Mouse (Mus musculus) T-helper 1 cell (primary cell): ENCODE data around the gene Pde4b.

Experiments used
- in situ Hi-C: fragments of 300-600 bp; cut with MboI, MseI; formaldehyde crosslinking; loops from one replicate; pipeline ENCODE4 v1.15.1; 2025; ENCODE audit warnings: high pct_unique_total_duplicates

Gene Pde4b

DNA sequence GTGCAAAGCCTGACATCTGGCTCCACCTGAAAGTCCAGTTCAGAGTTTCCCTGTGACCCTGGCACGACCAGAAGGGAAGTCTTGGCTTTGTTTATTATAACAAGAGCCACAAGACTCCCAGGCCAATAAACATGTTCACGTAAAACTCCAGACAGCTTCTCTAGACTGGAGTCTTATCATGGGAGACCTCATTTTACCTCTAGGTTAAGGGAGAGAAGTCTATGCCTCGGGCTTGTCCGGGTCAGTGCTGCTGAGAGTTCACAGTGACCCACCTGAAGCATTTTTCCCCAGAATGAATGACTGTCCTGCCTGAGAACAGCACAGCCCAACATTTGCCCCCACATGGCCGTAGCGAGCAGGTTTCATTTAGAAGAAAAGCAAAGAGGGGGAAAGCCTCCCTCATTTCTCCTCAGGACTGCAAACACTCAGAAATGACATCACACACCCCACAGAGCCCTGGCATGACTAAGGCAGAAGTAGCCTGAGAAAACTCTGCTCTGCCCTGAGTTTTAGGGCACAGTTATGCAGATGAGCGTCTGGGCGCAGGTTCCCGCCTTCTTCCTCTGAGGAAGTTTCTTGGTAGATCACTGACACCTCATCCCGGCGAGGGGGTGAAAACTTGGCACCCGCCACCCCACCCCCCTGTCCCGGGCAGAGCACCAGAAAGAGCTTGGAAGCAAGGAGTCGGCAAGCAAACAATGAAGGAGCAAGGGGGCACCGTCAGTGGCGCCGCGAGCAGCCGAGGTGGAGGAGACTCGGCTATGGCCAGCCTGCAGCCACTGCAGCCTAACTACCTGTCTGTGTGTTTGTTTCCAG is 482.8 kb downstream of the Pde4b start:
- in situ Hi-C loops, result loop anchor here (5.0 kb wide), 1 partner anchor 53 kb away; no protein-coding TSS in a partner anchor

DNA sequence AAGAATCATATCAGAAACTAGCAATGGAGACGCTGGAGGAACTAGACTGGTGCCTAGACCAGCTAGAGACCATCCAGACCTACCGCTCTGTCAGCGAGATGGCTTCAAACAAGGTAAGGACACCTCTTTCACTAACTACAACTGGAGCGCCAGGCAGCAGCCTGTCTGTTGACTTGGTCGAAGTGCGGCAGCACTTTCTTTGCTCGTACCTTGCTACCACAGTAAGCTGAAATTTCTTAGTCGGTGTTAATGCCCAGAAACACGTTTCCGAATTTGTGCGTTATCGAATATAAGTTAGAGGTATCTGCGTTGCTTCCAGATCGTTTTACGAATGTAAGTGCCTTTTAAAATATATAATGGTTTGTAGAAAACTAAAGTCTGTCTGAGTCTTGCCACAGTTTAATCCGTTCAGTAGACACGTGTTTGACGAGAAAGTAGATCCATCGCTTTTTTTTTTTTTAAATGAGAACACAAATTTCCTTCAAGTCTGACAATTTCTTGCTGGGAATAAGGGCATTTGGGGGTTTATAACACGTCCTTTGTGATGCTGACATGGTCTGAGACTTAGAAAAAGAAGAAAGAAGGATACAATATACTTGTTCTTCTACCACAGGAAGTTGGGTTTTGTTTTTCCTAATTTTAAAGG is 483.5 kb downstream of the Pde4b start:
- in situ Hi-C loops, result no loop called here

DNA sequence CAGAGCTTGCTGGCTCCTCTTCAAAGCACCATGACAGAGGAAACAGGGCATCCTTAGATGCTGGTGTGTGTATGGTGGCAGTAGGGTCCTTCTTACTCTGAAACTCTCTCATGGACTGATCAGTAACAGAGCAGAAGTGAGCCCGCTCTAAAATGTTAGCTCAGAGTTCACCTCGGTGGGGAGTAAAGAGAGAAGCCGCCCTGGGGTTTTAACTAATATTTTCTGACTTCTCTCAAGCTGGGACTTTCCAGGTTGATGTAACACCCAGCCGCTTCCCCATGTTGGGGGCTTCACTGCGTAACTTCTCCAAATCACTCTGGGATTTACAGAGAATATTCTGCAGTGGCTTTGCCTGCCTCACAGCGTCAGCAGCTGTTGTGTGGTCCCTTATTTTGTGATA is 484.7 kb downstream of the Pde4b start:
- in situ Hi-C loops, result no loop called here

DNA sequence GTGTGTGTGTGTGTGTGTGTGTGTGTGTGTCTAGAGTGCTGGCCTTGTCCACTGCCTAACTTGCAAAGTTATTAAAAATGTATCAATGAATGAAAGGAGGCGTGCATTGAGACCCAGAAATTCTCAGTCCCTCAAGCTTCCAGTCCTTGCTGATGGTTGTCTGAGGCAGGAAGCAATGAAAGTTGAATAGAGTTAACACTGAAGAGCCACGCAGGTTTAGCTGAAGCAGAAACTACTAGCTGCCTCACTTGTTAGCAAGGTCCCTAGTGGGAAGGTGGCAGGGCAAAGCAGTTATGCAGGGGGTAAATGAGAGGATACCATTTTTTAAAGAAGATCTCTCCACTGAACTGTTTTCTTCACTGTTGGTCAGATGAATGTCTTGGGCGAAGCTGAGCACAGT is 485.2 kb downstream of the Pde4b start:
- in situ Hi-C loops, result no loop called here

DNA sequence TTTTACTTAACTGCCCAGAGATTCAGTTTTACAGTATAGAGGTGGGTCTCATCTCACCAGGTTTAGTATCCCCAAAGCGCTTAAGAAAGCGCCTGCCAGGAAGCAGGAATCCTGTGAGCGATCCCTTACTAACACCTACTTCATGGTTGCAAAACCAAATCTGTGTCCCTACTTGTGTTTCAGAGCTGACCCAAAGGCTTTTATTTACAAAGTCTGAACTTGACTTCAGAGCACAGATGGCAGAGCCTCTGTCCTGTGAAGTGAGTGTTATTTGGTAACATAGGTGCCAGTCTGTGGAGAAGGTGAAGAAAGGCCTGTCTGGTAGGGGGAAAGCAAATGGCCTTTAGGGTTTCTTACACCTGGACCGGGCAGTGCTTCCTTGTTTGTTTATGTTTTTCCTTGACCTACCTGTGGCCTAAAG is 486.0 kb downstream of the Pde4b start:
- in situ Hi-C loops, result no loop called here

DNA sequence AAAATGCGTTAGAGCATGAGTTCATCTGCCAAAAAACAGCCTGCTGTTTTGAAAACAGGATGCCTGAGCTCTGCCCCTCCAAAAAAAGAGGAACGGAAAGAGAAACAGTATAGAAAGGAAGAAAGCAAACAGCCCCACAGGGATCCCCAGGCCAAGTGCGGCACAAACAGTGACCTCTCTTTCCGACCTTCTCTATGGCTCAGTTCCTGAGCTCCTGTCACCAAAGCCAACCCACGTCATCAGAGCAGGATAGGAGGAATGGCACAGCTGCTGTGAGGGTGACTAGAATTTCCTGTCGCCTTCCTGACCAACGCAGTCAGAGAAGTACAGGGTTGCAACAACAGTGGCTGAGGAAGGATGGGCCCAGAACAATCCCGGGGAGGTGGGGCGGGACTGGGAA is 486.9 kb downstream of the Pde4b start:
- in situ Hi-C loops, result no loop called here

DNA sequence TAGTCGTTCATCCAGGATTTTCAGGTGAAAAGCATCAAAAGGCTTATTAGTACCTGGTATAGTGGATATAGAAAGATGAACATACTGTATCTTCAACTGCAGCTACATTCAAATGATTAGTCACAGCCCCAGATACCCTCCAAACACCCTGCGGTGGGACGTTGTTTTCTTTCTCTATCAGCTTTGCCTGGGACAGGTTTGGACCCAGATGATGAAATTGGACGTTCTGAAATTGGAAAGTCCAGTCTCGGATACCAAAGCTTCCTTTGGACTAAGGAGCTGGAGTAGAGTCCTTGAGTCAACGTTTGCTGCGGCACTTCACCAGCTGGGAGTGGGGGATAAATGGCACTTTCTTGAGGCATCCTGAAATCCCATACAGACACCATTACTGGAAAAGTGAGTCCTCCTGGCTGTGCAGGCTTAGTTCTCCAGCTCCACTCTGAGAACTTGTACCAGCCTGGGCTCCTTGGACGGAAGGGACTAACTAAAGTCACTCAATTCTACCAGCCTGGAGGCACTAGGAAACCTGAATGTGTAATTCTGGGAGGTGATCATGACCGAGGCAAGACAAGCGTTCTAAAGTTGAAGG is 487.4 kb downstream of the Pde4b start:
- in situ Hi-C loops, result no loop called here

DNA sequence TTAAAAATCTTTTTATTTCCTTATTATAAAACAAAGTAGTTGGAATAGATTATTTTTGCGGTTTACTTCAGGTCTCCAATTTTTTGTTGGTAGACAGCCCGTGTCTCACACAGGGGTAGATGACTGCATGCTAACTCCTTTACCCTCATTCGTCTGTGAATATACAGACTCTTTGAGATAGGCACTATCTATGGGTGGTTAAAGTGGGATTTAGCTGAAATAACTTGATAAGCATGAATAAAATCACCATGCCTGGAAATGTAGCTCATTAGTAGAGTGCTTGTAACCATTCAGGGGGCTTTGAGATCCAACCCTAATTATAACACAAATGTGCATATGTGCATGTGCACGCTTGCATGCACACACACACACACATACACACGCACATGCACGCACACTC is 488.8 kb downstream of the Pde4b start:
- in situ Hi-C loops, result no loop called here

DNA sequence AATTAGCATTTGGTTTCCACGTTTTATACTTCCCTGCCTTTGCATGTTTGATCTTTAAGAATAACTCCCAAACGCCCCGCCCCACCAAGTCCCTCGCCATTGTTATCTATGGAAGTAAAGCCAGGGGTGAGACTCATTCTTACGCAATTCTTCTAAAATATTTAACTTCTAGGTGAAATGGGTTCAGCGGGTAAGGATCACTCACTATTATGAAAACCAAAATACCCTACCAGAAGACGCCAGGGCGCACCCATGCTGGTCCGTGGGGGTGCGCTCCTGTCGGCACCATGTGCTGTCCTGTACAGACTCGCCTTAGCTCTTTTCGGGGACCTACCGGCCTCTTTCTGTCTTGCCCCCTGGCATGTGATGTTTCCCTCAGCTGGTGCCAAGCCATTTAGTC is 490.3 kb downstream of the Pde4b start:
- in situ Hi-C loops, result no loop called here

DNA sequence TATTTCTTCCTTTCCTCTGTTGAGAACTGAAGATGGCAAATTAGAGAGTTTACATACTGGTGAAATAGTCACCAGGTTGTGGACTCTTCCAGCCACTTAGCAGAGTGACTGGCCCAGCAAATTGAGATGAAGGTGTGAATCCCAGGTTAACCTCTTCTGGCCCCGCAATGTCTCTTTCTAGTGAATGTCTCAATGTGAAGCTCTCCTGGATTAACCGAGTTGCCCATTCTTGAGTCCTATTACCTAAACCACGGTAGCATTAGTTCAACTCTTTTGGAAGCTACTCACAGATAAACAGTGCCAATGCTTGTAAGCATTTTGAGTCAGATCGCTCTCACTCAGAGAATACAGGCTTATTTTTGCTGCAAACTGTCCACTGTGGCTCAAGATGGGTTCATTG is 491.7 kb downstream of the Pde4b start:
- in situ Hi-C loops, result no loop called here

DNA sequence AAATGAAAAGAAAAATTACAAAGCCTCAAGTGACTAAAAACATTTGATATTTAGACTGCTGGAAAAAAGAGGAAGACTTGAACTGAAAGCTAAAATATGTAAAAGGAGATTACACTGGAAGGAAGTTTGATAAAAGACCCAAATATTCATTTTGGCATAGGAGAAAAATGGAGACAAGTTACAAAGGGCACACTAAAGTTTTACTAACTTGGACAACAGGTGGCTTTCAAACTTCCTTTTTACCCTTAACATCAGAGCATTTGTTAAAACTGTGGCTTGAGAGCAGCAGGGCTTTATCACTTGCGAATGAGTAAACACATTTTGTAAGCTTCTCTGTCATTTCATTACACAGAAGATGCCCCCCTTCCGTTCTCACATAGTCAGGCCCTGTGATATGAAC is 492.4 kb downstream of the Pde4b start:
- in situ Hi-C loops, result no loop called here

DNA sequence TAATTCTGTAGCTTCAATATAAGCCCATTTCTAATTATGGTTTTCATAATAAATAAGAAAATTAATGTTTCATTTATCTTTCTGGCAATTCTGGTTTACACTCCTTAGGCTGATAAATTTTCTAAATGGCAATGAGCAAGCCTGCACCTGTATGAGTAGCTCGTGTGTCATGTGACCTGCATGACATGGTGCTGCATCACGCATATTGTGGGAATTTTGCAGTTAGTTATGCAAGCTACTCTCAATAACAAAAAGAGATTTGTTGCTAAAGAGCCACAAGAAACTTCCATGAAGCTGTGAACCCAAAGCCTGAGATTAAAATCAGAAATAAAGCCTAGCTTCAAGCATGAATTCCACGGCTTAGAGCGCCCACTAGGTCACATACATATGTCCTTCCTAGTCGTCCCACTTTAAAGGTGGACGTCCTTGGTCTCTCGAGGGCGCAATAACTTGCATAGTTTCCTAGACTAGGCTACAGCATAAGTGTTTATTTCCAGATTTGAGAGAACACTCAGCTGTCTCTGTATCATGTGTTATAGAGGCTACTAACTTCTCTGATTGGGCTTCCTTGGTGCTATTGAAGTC is 494.9 kb downstream of the Pde4b start:
- in situ Hi-C loops, result no loop called here

DNA sequence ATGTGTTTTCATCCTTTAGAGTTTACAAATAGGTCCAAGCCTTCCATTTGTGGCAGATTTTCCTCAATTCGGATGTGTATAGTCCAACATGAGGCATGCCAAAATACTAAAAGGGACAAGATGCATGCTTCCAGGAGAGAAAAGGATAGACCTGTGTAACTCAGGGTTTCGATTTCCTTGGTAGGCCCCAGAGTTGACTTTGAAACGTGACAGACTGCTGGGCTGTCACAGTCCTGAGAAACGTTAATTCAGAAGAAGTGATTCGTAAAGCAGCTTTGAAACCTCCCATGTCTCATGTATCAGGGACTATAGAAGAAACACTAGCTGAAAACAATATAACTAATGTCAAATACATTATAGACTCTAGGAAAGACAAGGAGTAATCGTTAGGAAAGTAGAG is 495.6 kb downstream of the Pde4b start:
- in situ Hi-C loops, result no loop called here

DNA sequence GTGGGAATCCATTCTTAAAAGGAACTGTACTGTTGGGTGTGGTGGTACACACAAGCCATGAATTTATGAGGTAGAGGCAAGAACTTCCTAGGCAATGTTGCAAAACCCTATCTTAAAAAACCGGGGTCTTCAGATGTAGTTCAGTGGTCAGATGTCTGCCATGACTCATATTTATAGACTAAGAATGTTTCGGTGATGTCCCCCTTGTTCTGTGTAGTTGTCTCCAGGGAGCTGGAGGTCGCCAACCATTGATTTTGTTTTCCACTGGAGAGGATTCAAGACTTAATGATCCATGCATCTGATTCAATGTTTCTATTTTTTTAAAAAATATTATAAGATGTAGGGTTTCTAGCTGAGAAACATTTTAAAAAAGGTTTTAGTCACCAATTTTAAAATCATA is 496.1 kb downstream of the Pde4b start:
- in situ Hi-C loops, result no loop called here

DNA sequence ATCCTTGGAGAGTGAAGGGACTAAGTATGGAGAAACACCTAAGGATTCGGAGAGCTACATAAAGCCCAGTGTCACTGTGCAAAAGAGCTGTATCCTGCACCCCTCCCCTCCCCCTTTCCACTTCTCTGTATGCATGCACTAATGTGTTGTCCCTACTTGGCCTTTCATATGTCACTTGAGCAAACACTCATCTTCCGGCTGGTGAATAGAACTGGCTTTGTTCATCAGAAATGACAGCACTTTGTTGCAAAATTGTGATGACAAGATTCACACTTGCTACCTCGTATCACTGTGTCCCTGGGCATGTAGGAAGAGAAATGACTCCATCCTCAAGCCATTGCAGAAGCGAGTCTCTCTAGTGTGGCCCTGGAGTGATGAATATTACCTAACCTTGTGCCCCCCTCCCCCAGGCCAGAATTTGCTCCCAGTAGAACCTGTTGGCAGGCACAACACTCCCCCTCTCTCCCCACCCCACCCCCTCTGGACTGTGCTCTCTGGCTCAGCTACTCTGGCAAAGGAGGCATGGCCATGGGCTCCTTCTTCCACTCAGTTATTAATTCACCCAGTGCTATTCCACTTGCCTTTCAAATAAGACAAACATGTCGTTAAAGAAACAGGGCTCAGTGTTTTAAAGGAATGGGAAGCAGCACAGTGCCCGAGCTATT is 497.4 kb downstream of the Pde4b start:
- in situ Hi-C loops, result no loop called here

DNA sequence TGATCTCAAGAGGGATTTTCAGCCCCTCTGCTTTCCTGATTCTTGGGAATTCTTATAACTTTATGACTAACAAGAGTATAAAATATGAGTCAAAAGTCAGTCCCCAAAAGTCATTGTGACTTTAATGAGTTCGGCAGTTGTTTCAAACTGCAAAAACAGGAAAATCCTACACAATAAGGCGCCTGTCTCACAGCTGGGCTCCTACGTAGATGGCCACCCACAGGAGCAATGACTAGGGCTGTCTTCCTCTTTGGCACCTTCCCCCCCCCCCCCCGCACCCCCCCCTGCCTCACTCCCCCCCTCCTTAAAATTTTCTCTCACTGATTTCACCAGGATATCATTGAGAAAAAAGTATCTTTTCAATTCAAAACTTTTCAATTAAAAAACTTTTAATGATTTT is 498.2 kb downstream of the Pde4b start:
- in situ Hi-C loops, result no loop called here

DNA sequence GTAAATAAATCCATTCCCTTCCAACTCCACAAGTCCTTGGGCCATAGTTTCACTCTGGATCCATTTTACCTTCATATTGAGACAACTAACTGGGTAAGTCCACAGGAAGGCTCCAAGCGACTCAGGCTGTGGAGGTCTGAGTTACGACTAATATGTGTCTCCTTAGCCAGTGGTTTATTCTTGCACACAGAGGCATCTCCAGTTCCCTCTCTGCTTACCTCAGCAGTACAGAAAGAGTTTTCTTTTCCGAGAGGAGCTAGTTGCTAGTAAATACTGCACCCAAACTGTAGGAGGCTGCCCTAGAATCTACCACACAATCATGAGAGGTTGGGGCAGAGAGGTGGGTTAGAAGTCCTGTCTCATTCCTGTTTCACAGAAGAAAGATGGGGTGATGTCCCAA is 499.4 kb downstream of the Pde4b start:
- in situ Hi-C loops, result no loop called here

DNA sequence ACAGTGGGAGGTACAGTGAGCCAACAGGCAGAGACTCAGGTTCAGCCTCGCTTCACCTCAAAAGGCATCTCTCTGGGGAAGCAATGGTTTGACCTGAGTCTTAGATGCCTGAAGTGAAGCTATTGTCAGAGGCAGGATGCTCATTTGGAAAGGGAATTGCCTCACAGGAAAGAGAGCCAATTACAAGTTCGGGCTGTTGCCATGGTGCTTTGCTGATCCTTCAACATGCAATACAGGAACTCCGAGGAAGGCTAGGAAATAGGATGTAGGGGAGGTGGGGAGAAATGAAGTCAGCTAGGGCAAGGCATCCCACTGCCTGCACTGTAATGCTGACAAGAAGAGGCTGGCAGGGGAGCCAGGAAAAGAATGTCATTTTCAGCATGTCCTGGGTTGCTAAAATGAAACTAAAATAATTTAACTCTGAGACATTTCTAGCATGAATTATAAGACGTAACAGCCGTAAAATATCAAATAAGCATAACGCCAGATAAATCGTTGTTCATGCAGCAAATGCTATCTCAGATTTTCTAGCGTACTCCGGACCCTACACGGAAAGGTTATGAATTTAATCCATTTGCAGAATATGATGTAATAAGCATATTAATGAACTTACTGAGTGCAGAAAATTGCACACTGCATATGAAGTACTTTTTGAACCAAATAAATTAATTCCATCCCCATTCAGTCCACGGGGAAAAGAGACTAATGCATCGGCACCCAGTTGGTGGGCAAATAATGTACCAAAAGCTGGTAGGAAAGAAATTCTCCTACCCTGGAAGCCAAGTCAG is 501.5 kb downstream of the Pde4b start:
- in situ Hi-C loops, result no loop called here

DNA sequence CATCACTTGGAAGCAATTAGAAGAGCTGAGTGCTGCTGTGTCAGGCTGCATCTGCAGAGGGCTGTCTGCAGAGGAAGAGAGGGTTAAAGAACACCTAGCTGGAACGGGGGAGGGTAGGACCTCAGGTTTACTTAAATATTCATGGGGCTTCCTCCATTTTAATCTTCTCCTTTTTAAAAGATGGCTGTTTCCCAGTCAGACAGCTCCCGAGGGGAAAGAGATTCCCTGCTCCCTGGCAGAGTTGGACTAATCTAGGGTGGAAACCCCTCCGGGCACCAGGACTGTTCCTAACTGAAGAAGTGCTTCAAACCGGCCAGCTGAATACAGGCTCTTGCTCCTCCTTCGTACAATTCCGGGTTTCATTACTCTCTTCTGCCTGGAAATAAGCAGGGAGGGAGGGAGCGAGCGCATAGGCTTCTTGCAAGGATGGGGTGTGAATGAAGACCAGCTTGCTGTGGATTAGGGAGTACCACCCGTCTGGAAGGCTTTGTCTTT is 502.2 kb downstream of the Pde4b start:
- in situ Hi-C loops, result no loop called here

DNA sequence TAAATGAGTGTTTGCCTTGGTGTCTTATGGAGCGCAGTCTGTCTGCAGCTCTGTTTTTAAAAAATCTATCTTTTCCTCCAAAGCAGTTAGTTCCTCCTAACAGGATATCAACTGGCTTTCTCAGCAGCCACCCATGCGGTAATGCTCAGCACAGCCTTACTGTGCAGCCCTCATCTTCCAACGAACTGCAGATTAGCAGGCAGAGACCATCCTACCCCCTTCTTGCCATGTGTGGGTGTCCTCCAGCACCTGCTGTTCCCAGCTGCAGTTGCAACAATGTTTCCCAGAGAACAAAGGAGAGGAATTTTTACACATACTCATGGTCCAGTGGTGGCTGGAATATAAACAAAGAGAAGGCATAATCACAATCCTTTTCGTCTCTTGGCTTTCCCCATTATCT is 504.5 kb downstream of the Pde4b start:
- in situ Hi-C loops, result no loop called here

DNA sequence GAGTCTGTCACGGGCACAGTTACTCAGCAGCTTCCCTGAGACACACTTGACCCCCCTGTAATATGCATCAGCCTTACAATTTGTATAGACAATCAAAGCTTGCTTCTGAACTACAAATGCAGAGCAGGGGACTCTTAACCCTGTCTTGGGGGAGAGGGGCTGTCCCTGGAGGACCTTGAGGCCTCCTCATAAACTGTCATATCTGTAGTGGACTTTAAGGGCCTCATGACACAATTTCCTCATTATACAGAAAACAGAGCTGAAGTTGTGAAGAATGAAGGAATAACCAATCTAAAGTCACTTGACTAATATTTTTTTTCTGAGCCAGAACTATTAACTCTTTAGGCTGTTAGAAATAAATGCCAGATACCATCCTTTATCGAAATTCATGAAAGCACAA is 505.2 kb downstream of the Pde4b start:
- in situ Hi-C loops, result no loop called here
